Mouse (Mus musculus): ENCODE measurements around the gene Hoxd9.

Hoxd9 gene

GRCm38 (mm10) chr2:74684106-74684505, 13.4 kb upstream of the Hoxd9 start:
- no peak for DNase-seq

DNA sequence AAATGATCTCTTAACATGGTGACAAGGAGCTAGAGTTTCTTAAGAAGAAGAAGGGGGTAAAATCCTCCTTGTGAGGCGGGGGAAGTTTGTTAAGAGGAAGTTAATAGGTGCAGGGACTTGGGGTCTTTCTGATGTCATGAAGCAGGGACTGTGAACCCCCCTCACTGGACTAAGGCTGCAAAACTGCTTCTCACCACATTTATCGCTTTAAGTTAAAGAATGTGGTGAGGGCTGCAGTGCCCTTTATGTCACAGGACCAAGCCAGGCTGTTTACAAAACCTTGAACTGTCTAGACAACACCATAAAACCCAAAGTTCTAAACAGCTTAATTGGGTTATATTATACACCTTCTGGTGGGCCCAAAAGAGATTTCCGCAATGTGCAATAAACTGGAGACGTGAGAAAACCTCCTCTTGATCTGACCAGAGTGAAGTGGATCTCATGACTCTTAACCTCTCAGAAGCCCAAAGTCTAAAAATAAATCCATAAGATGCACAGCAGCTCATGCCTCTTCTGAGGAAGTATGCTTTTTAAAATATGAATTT, 12.4 kb upstream of the Hoxd9 start:
- DNase-seq = no peak

- peak; percentile 50 to 64 for DNase-seq
These were observed 11.1 kb upstream of the Hoxd9 start for GRCm38 (mm10) chr2:74686301-74686987.

DNA sequence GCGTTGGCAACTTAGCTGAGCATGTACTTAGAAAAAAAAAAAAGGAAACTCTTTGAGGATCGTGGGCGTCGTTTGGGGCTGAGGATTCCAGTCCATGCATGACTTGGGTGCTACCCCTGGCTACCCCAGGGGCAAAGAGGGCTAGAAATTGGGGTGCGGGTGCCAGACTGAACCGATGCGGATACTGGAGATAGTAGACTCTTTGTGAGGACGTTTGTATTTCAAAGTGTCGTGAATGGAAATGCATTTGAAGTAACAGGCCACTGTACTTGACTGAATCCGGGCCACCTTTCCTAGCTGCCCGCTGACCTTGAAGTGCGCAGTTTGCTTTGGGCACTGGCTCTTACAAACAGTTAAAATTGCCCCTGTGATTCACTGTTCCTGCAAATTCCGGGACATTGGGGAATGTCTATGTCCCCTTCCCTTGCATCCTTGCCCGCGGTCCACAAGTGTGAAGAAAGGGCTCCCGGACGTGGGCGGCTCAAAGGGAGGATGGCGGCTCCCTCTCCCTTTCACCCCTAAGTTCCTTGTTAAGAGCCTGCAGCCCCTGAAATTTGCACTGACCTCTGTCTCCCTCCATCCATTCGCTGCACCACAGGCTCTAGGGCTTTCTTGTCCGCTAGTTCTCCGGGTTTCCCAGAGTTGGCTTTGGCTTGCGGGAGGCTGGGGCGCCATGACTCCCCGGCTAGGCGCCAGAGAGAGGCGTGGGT, 10.4 kb upstream of the Hoxd9 start:
- DNase-seq = no peak

DNA sequence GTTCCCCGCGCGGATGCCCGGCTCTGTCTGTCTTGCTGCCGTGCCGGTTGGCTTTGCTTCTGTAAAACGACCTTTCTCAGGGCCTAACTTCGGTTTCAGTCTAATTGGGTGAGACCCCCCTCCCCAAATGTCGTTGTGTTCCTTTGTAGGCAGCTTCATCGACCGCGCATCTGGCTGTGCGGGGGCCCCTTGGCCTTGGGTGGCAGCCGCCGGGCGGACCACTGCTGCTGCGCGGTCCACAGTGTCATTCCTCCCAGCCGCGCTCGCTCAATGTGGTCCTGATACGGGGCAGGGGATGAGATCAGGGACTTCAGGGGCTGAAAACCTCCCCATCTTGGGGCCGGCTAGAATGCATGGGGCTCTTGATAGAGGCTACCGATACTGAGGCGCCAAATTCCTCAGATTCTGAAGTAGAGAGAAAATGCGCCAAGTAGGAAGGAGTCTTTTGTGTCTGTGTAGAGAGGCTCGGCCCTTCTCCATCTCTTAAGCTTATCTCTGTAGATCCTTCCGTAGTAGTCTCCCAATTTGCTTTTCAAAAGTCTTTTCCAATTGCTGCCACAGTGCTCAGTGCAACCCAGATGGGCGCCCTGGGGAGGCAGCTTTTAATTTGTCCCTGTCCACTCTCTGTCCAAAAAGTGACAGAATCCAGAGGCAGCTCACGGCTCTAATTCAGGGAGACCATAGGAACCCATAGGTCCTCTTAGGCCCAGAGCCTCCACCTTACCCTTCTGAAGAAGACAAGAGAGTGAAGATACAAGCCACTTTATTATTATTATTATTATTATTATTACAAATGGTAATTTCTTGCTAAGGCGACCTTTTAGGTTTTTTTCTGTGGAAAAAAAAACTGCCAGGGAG, 9.6 kb upstream of the Hoxd9 start:
- no peak for DNase-seq

GRCm38 (mm10) chr2:74688795-74689573, 8.5 kb upstream of the Hoxd9 start:
- no peak for DNase-seq

DNA sequence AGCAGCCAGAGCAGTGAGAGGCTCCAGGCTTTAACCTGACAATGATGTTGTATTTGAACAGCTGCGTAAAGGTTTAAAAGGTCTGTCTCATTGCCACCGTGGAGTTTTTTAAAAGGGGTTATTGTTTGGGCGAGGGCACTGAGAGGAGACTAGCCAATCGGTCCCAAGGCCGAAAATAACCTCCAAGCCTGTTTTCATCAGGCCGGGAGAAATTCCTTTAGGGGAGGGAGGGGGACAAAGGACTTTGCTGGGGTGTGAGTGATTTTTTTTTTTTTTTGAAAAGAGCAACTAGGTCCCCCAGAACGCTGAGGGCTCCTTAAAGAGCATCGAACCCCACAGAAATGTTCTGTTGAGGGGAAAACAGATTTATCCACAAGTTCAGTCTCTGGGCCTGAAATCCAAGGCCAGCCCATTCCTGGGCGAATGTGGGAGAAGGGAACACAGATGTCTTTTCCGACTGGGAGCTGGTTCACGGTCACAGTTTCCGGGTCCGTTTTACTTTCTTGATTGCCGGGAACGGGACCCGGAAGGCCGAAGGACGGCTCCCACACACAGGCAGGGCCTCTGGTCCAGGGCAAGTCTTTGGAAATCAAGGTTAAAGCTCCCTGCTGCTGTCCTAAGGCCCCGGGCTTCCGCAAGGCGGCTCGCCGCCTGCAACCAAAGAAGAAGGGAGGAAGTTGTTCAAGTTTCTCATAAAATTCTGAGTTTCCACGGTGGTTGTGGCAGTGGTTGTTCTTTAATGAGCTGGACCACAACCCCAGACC, 7.8 kb upstream of the Hoxd9 start:
- no peak for DNase-seq

- no peak for DNase-seq
These were observed 7.2 kb upstream of the Hoxd9 start for GRCm38 (mm10) chr2:74690338-74690716.

GRCm38 (mm10) chr2:74691022-74691951, 6.2 kb upstream of the Hoxd9 start, which contains the start of gene Hoxd10:
Gene Hoxd10 (plus strand): TSS chr2:74691924.
- DNase-seq = no peak

GRCm38 (mm10) chr2:74691995-74692807, 5.3 kb upstream of the Hoxd9 start:
- DNase-seq = no peak

DNA sequence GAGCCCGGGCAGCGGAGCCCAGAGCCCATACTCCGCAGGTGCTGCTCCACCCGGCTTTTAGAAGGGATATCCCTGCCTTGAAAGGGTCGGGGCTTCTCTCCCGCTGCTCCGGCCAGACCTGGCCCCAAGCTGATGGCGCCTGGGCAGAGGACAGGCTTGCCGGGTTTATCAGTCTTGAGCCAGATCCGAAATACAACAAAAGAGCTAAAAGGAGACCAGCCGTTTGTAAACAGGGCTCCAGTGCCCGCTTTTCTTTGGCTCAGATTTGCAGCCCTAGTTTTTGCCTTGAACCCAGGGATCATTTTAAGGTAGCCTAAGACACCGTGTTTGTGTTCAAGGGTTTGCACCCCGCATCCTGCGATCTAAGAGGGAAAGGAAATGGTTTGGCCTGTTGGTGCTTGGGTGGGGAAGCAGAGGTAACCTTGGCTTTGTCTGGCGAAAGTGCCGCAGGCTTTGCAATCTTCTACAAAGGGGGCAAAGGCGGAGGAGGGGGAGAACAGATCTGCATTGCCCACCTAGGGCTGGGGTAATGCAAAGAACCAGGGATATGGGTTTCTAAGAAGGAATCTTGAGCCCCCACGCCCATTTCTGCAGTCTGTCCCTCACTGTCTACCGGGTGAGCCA, 4.6 kb upstream of the Hoxd9 start:
- no peak for DNase-seq

GRCm38 (mm10) chr2:74693432-74693827, 4.1 kb upstream of the Hoxd9 start:
- no peak for DNase-seq

- no peak for DNase-seq
These were observed 3.5 kb upstream of the Hoxd9 start for GRCm38 (mm10) chr2:74694066-74694465.

GRCm38 (mm10) chr2:74695383-74695782, 2.1 kb upstream of the Hoxd9 start:
- no peak for DNase-seq

DNA sequence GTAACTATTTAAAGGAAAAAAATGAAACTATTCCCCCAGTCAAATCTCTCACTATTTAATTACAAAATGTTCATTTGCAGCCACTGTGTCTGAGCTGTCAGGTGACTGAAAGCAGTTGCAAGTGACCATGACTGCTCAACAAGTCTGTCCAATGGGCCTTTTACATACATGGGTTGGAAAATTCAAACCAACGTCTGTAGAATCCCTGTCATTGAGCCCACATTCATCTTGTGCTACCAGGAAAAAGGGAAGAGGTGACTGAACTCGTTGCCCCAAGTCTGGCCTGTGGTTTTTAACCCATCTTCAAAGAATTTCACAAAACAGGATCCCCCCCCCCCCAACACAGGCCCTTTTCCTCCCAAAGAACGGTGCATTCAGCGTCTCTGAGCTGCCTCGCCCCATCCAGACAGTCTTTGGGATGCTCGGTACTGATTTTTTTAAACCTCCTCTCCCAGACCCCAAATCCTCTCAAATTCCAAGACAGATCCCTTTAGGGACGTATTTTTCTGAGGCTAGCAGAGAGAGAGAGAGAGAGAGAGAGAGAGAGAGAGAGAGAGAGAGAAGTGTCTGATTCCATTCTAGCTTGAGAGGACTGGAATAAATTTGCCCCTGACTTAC, 1.6 kb upstream of the Hoxd9 start:
- no peak for DNase-seq

GRCm38 (mm10) chr2:74696442-74697335, 838 bp upstream of the Hoxd9 start:
- DNase-seq = no peak

All from cerebellum, postnatal 25 days (tissue).